Mouse (Mus musculus) small intestine, adult 2 months (tissue): Measurements from ENCODE around the gene Trim27. TPM values are rescaled to one million over a fixed set of nuclear protein-coding genes. Genes with fewer than 3 reads are reported as not detected.

Source experiments
- H3K27ac ChIP-seq: fragments of 200-500 bp; 2 replicates; pipeline ENCODE4 v1.5.1; 2012; ENCODE audit warnings: low read depth, low read length, control low read depth, inconsistent platforms; ENCODE audit not compliant: insufficient read depth
- H3K27me3 ChIP-seq: fragments of 200-500 bp; 2 replicates; pipeline ENCODE4 v1.6.1; 2012; ENCODE audit warnings: mild to moderate bottlenecking, moderate library complexity, low read length, inconsistent platforms; ENCODE audit not compliant: control insufficient read depth, insufficient read depth
- H3K36me3 ChIP-seq: fragments of 200-500 bp; 2 replicates; pipeline ENCODE4 v1.6.1; 2012; ENCODE audit warnings: mild to moderate bottlenecking, low read length, control low read depth, inconsistent platforms; ENCODE audit not compliant: control insufficient read depth, insufficient read depth
- H3K4me1 ChIP-seq: fragments of 200-500 bp; 2 replicates; pipeline ENCODE4 v1.6.1; 2012; ENCODE audit warnings: low read length, inconsistent platforms, mixed read lengths; ENCODE audit not compliant: control insufficient read depth, insufficient read depth, insufficient read length
- H3K4me3 ChIP-seq: fragments of 200-500 bp; 2 replicates; pipeline ENCODE4 v1.5.1; 2012; ENCODE audit warnings: low read depth, mild to moderate bottlenecking, control low read depth, inconsistent platforms, low read length, moderate library complexity
- CTCF ChIP-seq: fragments of 200-500 bp; IDR thresholded peaks from 2 replicates; pipeline ENCODE4 v1.5.1; 2012; ENCODE audit warnings: low read depth, mild to moderate bottlenecking, control low read depth, inconsistent platforms, low read length, moderate library complexity, mixed read lengths; ENCODE audit not compliant: insufficient replicate concordance, insufficient read length; ENCODE audit errors: extremely low read depth
- POLR2A ChIP-seq: fragments of 200-500 bp; IDR thresholded peaks from 2 replicates; pipeline ENCODE4 v1.6.1; 2012; ENCODE audit warnings: low read depth, mild to moderate bottlenecking, control low read depth, inconsistent platforms, low read length, moderate library complexity
- WGBS: fragments of 180-500 bp; shearing (Covaris S2); methylation state at CpG from one replicate; pipeline ENCODE4 v1.1.7; 2018; 5-methylcytosine and 5-hydroxymethylcytosine counted together
- polyA plus RNA-seq: library from polyadenylated mRNA; depleted of rRNA; stranded (reverse); fragments of >200 nt; gene quantifications from 2 replicates; pipeline ENCODE4 v1.2.3, GENCODE M21; 2012

The Trim27 gene
- polyA plus RNA-seq, 1 experiment: 46.4 TPM

GRCm38 (mm10) chr13:21172241-21173027 is 6.8 kb upstream of the Trim27 start:
- peak overlapping the region; percentile 28; the same call in 1 of the 2 replicates for H3K27ac ChIP-seq
- H3K4me3 ChIP-seq: peak overlapping the region; percentile 62
- H3K27me3 ChIP-seq: no peaks in the 10 kb centered on the region
- WGBS: 1% methylated on average over 16 of the region's 16 CpGs
- no peaks in the 10 kb centered on the region for H3K36me3 ChIP-seq
- TF ChIP-seq CTCF: no peak
- no peak for TF ChIP-seq POLR2A
- peaks cover 2% of the 10 kb centered on the region for H3K4me1 ChIP-seq

- peak overlapping the region; percentile 45 for H3K4me3 ChIP-seq
- peak overlapping the region; percentile 23; the same call in 1 of the 2 replicates for H3K27ac ChIP-seq
- peaks cover 7% of the 10 kb centered on the region for H3K4me1 ChIP-seq
- WGBS: under 1% methylated on average over 11 of the region's 11 CpGs
- TF ChIP-seq CTCF (no peak), POLR2A (no peak)
- no peaks in the 10 kb centered on the region for H3K36me3 ChIP-seq
- H3K27me3 ChIP-seq: no peaks in the 10 kb centered on the region
Observed at GRCm38 (mm10) chr13:21173072-21173471, 6.2 kb upstream of the Trim27 start.

- peaks cover 8% of the 10 kb centered on the region; the same call in 1 of the 2 replicates for H3K4me1 ChIP-seq
- no peaks in the 10 kb centered on the region for H3K27me3 ChIP-seq
- TF ChIP-seq POLR2A (no peak), CTCF (no peak)
- 85% methylated on average over 11 of the region's 11 CpGs for WGBS
- no peak overlapping the region for H3K4me3 ChIP-seq
- H3K27ac ChIP-seq: no peak overlapping the region
- H3K36me3 ChIP-seq: no peaks in the 10 kb centered on the region
Observed at GRCm38 (mm10) chr13:21176733-21177132, 2.5 kb upstream of the Trim27 start.

GRCm38 (mm10) chr13:21177657-21178056 is 1.6 kb upstream of the Trim27 start:
- peaks cover 8% of the 10 kb centered on the region; the same call in 1 of the 2 replicates for H3K4me1 ChIP-seq

GRCm38 (mm10) chr13:21178364-21178763 is 881 bp upstream of the Trim27 start:
- no peak overlapping the region for H3K27ac ChIP-seq
- TF ChIP-seq CTCF (no peak), POLR2A (no peak)
- no peaks in the 10 kb centered on the region for H3K27me3 ChIP-seq
- peaks cover 9% of the 10 kb centered on the region for H3K36me3 ChIP-seq
- no peak overlapping the region for H3K4me3 ChIP-seq
- 83% methylated on average over 5 of the region's 5 CpGs for WGBS
- peaks cover 8% of the 10 kb centered on the region; the same call in 1 of the 2 replicates for H3K4me1 ChIP-seq

More at GRCm38 (mm10) chr13:21177657-21178056, 1.6 kb upstream of the Trim27 start:
- 32% methylated on average over 5 of the region's 5 CpGs for WGBS
- no peak overlapping the region for H3K4me3 ChIP-seq
- TF ChIP-seq CTCF (no peak), POLR2A (no peak)
- H3K27me3 ChIP-seq: no peaks in the 10 kb centered on the region
- peaks cover 7% of the 10 kb centered on the region; the same call in 1 of the 2 replicates for H3K36me3 ChIP-seq
- H3K27ac ChIP-seq: peak overlapping the region; percentile 62

- TF ChIP-seq POLR2A (no peak), CTCF (no peak)
- Histone ChIP-seq H3K4me1 (peaks cover 8% of the 10 kb centered on the region; the same call in 1 of the 2 replicates), H3K4me3 (peak overlapping the region; percentile 73), H3K36me3 (peaks cover 18% of the 10 kb centered on the region), H3K27ac (peak overlapping the region; percentile 87), H3K27me3 (no peaks in the 10 kb centered on the region)
- under 1% methylated on average over 80 of the region's 80 CpGs for WGBS
Observed at GRCm38 (mm10) chr13:21179724-21180550, 692 bp downstream of the Trim27 start.
